Mouse (Mus musculus) Muller cell, postnatal 12 days (primary cell): ENCODE measurements at regions not wholly inside any gene's neighbourhood (a gene's known extent, or its start where the extent isn't known, plus 50 kb on each side); places are given as distances from the start of the nearest gene placed in this dataset.

ENCODE experiments used
- DNase-seq: peaks from one replicate; pipeline ENCODE4 v3.0.0-alpha.2; 2015; ENCODE audit errors: inconsistent ontology term

DNA sequence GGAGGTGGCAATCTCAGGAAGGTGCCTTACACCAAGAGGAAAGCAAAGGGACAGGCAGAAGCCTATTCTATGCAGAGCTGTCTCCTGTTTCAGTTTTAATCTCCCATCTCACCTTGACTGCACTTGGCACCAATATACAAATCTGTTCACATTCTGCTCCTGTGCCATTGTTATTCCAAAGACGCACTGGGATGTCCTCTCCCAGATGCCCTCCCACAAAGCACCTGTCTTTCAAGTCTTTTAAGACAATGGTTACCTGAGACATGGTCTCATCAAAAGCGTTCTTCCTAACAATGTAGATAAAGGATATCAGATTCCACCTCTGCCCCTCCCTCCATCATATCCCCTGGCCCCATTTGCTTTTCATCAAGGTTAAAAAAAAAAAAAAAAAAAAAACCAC is 64.2 kb upstream of the Aldh1a3 start:
- DNase-seq = no peak

DNA sequence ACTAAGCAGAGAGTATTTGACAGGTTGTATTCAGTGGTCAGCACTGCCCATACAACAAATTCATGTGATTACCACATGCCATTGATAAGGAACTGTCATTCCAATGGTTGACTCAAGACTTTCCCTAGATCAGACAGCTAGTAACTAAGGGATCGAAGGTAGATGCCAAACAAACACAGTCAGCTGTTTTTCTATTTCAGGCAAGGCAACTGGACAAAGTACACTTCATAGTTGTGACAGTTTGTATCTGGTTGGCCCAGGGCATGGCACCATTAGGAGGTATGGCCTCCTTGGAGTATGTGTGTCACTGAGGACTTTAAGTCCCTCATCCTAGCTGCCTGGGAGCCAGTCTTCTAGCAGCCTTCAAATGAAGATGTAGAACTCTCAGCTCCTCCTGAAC is 62.8 kb upstream of the Aldh1a3 start:
- no peak for DNase-seq

DNA sequence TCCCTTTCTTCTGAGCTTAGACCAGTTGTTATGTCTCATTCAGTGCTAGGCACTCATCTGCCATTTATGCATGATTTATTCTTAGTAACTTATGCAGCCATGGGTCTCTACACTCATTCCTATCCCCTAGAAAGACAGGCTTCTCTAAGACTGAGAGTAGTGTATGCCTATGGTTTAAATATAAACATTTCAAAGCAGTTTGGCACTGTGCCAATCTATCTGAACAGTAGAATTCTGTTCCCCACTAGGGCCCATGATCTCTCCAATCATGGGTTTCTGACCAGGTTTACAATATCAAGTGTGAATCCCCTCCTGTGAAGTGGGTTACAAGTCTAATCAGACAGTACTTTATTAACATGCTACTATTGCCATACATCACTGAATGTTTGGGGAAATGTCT is 60.4 kb upstream of the Aldh1a3 start:
- DNase-seq = no peak

DNA sequence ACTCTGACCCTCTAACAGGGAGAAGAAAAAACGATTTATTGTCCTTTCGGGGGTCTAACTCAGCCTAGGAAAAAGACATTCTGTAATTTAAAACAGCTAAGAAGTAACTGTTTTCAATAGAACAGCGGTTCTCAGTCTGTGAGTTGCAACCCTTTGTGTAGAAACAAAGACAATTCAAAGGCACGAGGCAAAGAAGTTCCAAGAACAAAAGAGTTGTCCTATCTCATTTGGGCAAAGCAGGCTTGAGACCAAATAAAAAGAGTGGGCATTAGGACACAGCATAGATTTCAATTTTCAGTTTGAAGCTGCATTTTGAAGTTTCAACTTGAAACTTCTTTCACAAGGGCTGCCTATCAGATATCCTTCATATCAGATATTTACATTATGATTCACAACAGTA is 53.1 kb upstream of the Aldh1a3 start:
- peak; percentile 26 for DNase-seq

DNA sequence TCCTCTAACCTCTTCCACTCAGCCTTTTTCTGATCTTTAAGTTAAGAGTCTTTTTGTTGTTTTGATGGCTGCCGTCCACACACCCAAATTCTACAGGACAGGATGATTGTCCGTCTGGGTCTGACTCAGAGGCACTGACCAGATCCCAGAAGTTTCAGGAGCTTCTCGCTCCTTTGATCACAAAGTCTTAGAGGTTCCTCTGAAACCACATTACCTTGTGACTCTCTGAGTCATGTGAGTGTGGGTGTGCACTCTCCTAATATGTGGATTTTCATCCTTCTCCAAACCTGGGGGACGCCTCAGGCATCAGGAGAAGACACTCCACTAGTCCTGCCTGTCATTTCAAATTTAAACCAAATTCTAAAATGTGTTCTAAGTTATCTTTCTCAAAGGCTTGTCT is 52.0 kb upstream of the Aldh1a3 start:
- no peak for DNase-seq

DNA sequence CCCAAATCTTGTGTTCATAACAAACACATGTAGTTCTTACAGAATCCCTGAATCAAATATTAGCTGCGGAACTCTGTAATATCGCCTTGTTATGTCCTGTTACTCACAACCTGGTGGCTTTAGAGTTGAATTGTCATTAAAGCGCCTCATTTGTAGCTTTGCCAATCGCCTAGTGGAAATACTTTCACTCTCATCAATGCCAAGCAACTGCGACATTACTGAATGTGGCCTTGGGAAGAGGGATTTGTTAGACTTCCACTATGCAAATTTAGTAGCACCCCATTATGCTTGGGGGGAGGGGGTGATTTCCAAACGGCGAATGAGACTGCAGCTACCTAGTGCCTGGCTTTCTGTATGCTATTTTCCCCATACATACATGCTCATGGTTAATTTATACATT is 50.8 kb upstream of the Aldh1a3 start:
- peak; percentile 55 for DNase-seq

DNA sequence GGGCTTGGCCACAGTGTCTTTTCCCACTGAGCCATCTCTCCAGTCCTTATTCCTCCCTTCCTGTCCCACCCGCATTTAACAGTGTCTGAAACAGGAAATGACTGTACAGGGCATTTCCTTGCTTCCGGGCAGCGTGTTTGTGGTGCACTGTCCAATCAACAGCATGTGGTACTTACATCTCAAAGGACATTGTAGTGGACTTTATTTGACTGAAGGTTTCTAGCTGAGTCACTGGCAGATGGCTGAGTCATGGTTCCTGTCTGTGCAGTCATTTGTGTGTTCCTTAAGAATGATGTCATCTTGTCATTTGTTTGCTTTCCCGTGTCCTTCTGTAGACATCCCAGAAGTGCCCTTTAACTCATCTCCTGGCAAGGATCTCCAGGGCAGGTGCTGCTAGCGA is 50.2 kb upstream of the Aldh1a3 start:
- DNase-seq = peak; percentile 79
